Mouse (Mus musculus) brown adipose tissue, adult 24 weeks (tissue): ENCODE measurements around the gene Nme7. TPM values are rescaled to one million over a fixed set of nuclear protein-coding genes. Genes with fewer than 3 reads are reported as not detected.

Source experiments
- H3K27ac ChIP-seq: fragments of 200-500 bp; replicated peaks from 2 replicates; pipeline ENCODE4 v1.5.1; 2012; ENCODE audit warnings: low read depth, mild to moderate bottlenecking, low read length
- H3K4me1 ChIP-seq: fragments of 200-500 bp; 2 replicates; pipeline ENCODE4 v1.6.1; 2012; ENCODE audit warnings: low read length, mixed read lengths; ENCODE audit not compliant: control insufficient read depth, insufficient read depth, insufficient read length
- H3K4me3 ChIP-seq: fragments of 200-500 bp; 2 replicates; pipeline ENCODE4 v1.5.1; 2012; ENCODE audit warnings: low read depth, mild to moderate bottlenecking, low read length, moderate library complexity; ENCODE audit not compliant: insufficient read depth
- polyA plus RNA-seq: library from polyadenylated mRNA; stranded (reverse); fragments of >200 nt; gene quantifications from 2 replicates; pipeline ENCODE4 v1.2.4, GENCODE M21; 2012; ENCODE audit not compliant: missing spikeins, insufficient read depth, insufficient read length

The Nme7 gene
- polyA plus RNA-seq, 1 experiment, result 20.5 TPM

GRCm38 (mm10) chr1:164460921-164461697, 157.2 kb downstream of the Nme7 start:
- Histone ChIP-seq H3K4me3 (no peak overlapping the region), H3K4me1 (peaks cover 3% of the 10 kb centered on the region), H3K27ac (no peak overlapping the region)

- Histone ChIP-seq H3K27ac (no peak overlapping the region), H3K4me1 (peaks cover 3% of the 10 kb centered on the region), H3K4me3 (no peak overlapping the region)
Observed at GRCm38 (mm10) chr1:164461726-164462125, 157.8 kb downstream of the Nme7 start.

- Histone ChIP-seq H3K4me3 (no peak overlapping the region), H3K4me1 (no peaks in the 10 kb centered on the region), H3K27ac (no peak overlapping the region)
Observed at GRCm38 (mm10) chr1:164467406-164467805, 163.5 kb downstream of the Nme7 start.

- Histone ChIP-seq H3K4me1 (no peaks in the 10 kb centered on the region), H3K4me3 (no peak overlapping the region), H3K27ac (no peak overlapping the region)
Observed at GRCm38 (mm10) chr1:164468329-164468728, 164.4 kb downstream of the Nme7 start.

- H3K4me3 ChIP-seq, result no peak overlapping the region
- no peaks in the 10 kb centered on the region for H3K4me1 ChIP-seq
- H3K27ac ChIP-seq, result no peak overlapping the region
Observed at GRCm38 (mm10) chr1:164470985-164471384, 167.1 kb downstream of the Nme7 start.

GRCm38 (mm10) chr1:164471632-164472031, 167.7 kb downstream of the Nme7 start:
- Histone ChIP-seq H3K27ac (no peak overlapping the region), H3K4me1 (no peaks in the 10 kb centered on the region), H3K4me3 (no peak overlapping the region)

- no peaks in the 10 kb centered on the region for H3K4me1 ChIP-seq
- H3K4me3 ChIP-seq, result no peak overlapping the region
- H3K27ac ChIP-seq, result no peak overlapping the region
Observed at GRCm38 (mm10) chr1:164473398-164473797, 169.5 kb downstream of the Nme7 start.

GRCm38 (mm10) chr1:164474310-164474709, 170.4 kb downstream of the Nme7 start:
- Histone ChIP-seq H3K4me1 (no peaks in the 10 kb centered on the region), H3K4me3 (no peak overlapping the region), H3K27ac (no peak overlapping the region)

- no peak overlapping the region for H3K4me3 ChIP-seq
- no peak overlapping the region for H3K27ac ChIP-seq
- no peaks in the 10 kb centered on the region for H3K4me1 ChIP-seq
Observed at GRCm38 (mm10) chr1:164474778-164475511, 171.0 kb downstream of the Nme7 start.

GRCm38 (mm10) chr1:164475895-164476294, 172.0 kb downstream of the Nme7 start:
- Histone ChIP-seq H3K4me1 (no peaks in the 10 kb centered on the region), H3K27ac (no peak overlapping the region), H3K4me3 (no peak overlapping the region)

- H3K4me3 ChIP-seq, result no peak overlapping the region
- H3K4me1 ChIP-seq, result no peaks in the 10 kb centered on the region
- no peak overlapping the region for H3K27ac ChIP-seq
Observed at GRCm38 (mm10) chr1:164480755-164481644, 177.1 kb downstream of the Nme7 start.

- Histone ChIP-seq H3K27ac (no peak overlapping the region), H3K4me1 (no peaks in the 10 kb centered on the region), H3K4me3 (no peak overlapping the region)
Observed at GRCm38 (mm10) chr1:164481645-164482354, 177.9 kb downstream of the Nme7 start.

- Histone ChIP-seq H3K4me3 (no peak overlapping the region), H3K4me1 (no peaks in the 10 kb centered on the region), H3K27ac (no peak overlapping the region)
Observed at GRCm38 (mm10) chr1:164482833-164483232, 178.9 kb downstream of the Nme7 start.

- H3K27ac ChIP-seq, result no peak overlapping the region
- H3K4me1 ChIP-seq, result no peaks in the 10 kb centered on the region
- no peak overlapping the region for H3K4me3 ChIP-seq
Observed at GRCm38 (mm10) chr1:164483728-164484127, 179.8 kb downstream of the Nme7 start.
